Mouse (Mus musculus) myocyte (in vitro differentiated cells): ENCODE results near the gene Galnt4.

Experiments used
- CEBPB ChIP-seq: IDR thresholded peaks from 2 replicates; pipeline ENCODE4 v1.6.1; 2011; ENCODE audit warnings: mild to moderate bottlenecking, moderate library complexity; ENCODE audit not compliant: poor library complexity, insufficient read depth, severe bottlenecking
- E2F4 ChIP-seq: IDR thresholded peaks from one replicate; pipeline ENCODE4 v1.6.1; 2011; ENCODE audit warnings: mild to moderate bottlenecking, control low read depth, moderate library complexity; ENCODE audit not compliant: insufficient read depth
- MAX ChIP-seq: IDR thresholded peaks from one replicate; pipeline ENCODE4 v1.6.1; 2011; ENCODE audit warnings: low read depth, mild to moderate bottlenecking, control low read depth
- MYOD1 ChIP-seq, 3 experiments: IDR thresholded peaks; one replicate each; pipeline ENCODE4 v1.6.1; 2011; ENCODE audit warnings: control low read depth in 2 of 3, low read depth in 2 of 3, mild to moderate bottlenecking in 2 of 3, moderate library complexity in 1 of 3; ENCODE audit not compliant: insufficient read length in 2 of 3, control insufficient read depth in 1 of 3
- POLR2A ChIP-seq: IDR thresholded peaks from one replicate; pipeline ENCODE4 v1.6.1; 2011; ENCODE audit warnings: low read depth, mild to moderate bottlenecking, control low read depth, moderate library complexity; ENCODE audit not compliant: insufficient read length
- POLR2AphosphoS2 ChIP-seq: IDR thresholded peaks from one replicate; pipeline ENCODE4 v1.6.1; 2011; ENCODE audit warnings: low read depth, control low read depth; ENCODE audit not compliant: insufficient read length
- REST ChIP-seq: IDR thresholded peaks from one replicate; pipeline ENCODE4 v1.6.1; 2011; ENCODE audit warnings: mild to moderate bottlenecking, control low read depth, moderate library complexity; ENCODE audit not compliant: insufficient read depth, insufficient read length
- SRF ChIP-seq: IDR thresholded peaks from one replicate; pipeline ENCODE4 v1.6.1; 2011; ENCODE audit warnings: low read depth; ENCODE audit not compliant: control insufficient read depth, insufficient read length
- TCF12 ChIP-seq: IDR thresholded peaks from one replicate; pipeline ENCODE4 v1.6.1; 2011; ENCODE audit warnings: mild to moderate bottlenecking, control low read depth; ENCODE audit not compliant: poor library complexity, insufficient read depth, severe bottlenecking
- TCF3 ChIP-seq: IDR thresholded peaks from one replicate; pipeline ENCODE4 v1.6.1; 2011; ENCODE audit warnings: low read depth, control low read depth; ENCODE audit not compliant: insufficient read length
- USF1 ChIP-seq: IDR thresholded peaks from one replicate; pipeline ENCODE4 v1.6.1; 2011; ENCODE audit warnings: low read depth, mild to moderate bottlenecking, control low read depth, moderate library complexity

DNA sequence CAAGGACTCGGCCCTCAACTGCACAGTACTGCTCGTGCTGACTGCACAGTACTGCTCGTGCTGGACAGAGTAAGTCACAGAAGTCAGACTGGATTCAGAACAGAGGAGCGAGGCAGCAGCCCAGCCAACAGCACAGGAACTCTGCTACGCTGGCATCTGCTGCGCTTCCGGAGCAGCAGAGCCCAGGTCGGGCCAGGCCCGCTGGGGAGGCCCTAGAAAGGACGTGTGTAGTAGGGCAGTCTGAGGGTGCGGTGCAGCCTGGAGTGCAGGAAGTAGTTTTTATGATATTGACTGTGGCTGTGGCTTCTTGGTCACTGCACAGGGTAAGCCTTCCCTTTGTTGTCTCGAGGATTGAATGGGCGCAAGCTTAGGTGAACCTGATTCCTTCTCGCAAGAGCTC is 19.0 kb downstream of the Galnt4 start:
- no peak for TF ChIP-seq E2F4
- TF ChIP-seq POLR2A: no peak
- TF ChIP-seq MAX: no peak
- no peak for TF ChIP-seq POLR2AphosphoS2
- TF ChIP-seq TCF3: no peak
- no peak for TF ChIP-seq CEBPB
- no peak for TF ChIP-seq TCF12
- TF ChIP-seq SRF: no peak
- no peak for TF ChIP-seq REST
- no peak for TF ChIP-seq USF1
- no peak for TF ChIP-seq MYOD1 (IDR thresholded peaks at IDR 0.05; ENCODE audit: control insufficient read depth in 1 of 3, insufficient read length in 2 of 3, low read depth in 2 of 3)
